Mouse (Mus musculus) olfactory bulb, adult 2 months (tissue): ENCODE results near the gene Zdhhc17.

Experiments used
- CTCF ChIP-seq: fragments of 200-500 bp; IDR thresholded peaks from 2 replicates; pipeline ENCODE4 v1.5.1; 2012; ENCODE audit warnings: low read depth, mild to moderate bottlenecking, low read length, moderate library complexity; ENCODE audit not compliant: insufficient read depth
- POLR2A ChIP-seq: fragments of 200-500 bp; IDR thresholded peaks from 2 replicates; pipeline ENCODE4 v1.6.1; 2012; ENCODE audit warnings: mild to moderate bottlenecking, low read depth, low read length, moderate library complexity; ENCODE audit not compliant: insufficient read depth

GRCm38 (mm10) chr10:111024746-111025145, 14.8 kb upstream of the Zdhhc17 start:
- TF ChIP-seq CTCF (no peak), POLR2A (no peak)
